Mouse (Mus musculus): ENCODE measurements at regions not wholly inside any gene's neighbourhood (a gene's known extent, or its start where the extent isn't known, plus 50 kb on each side); places are given as distances from the start of the nearest gene placed in this dataset.

DNA sequence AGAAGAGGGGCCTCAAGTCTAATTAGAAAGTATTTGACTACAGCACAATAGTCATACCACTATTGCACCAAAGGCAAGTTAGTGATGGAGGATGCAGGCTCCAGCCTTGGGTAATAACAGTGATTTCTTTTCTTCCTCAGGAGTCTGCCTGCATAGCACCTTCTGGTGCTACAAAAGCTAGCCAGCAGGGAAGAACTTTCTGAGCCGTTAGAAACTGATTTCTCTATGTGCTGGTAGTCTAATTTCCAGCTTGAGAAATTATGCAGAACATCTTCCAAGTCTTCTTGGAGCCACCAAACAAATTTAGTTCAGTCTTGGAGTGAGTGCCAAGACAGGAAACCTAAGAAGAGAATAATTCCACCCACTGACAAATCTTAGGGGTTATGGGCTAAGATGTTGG, 115.2 kb upstream of the Foxa2 start:
- no peak for TF ChIP-seq CTCF (IDR thresholded peaks at IDR 0.05; ENCODE audit: insufficient read depth, low read length)
- TF ChIP-seq POLR2A (IDR thresholded peaks at IDR 0.05; ENCODE audit: borderline replicate concordance, extremely low read depth, low read depth, low read length): no peak
